Mouse (Mus musculus) forebrain, embryonic 16.5 days (tissue): ENCODE results near the gene Zbtb8b. TPM values are rescaled to one million over a fixed set of nuclear protein-coding genes. Genes with fewer than 3 reads are reported as not detected.

Experiments used
- ATAC-seq: fragments of 200-750 bp; cut with Nextera tagmentation; 2 replicates; pipeline ENCODE4 v1.8.0; 2017; ENCODE audit warnings: mild to moderate bottlenecking, moderate library complexity
- H3K27ac ChIP-seq: fragments of 300-500 bp; sonication (generic); 2 replicates; pipeline ENCODE4 v1.5.1; 2014; ENCODE audit warnings: low read length, control low read depth
- H3K27me3 ChIP-seq: fragments of 300-500 bp; sonication (generic); replicated peaks from 2 replicates; pipeline ENCODE4 v1.6.1; 2014; ENCODE audit warnings: low read length; ENCODE audit not compliant: control insufficient read depth, insufficient read depth
- H3K36me3 ChIP-seq: fragments of 300-500 bp; sonication (generic); 2 replicates; pipeline ENCODE4 v1.6.1; 2014; ENCODE audit not compliant: control insufficient read depth, insufficient read depth
- H3K4me1 ChIP-seq: fragments of 300-500 bp; sonication (generic); replicated peaks from 2 replicates; pipeline ENCODE4 v1.6.1; 2014; ENCODE audit warnings: low read length; ENCODE audit not compliant: control insufficient read depth, insufficient read depth
- H3K4me2 ChIP-seq: fragments of 300-500 bp; sonication (generic); 2 replicates; pipeline ENCODE4 v1.6.1; 2014; ENCODE audit warnings: mild to moderate bottlenecking, low read length, control low read depth
- H3K4me3 ChIP-seq: fragments of 300-500 bp; sonication (generic); replicated peaks from 2 replicates; pipeline ENCODE4 v1.5.1; 2014; ENCODE audit warnings: mild to moderate bottlenecking, low read length, control low read depth
- H3K9ac ChIP-seq: fragments of 300-500 bp; sonication (generic); replicated peaks from 2 replicates; pipeline ENCODE4 v1.6.1; 2014; ENCODE audit warnings: low read depth, low read length, control low read depth
- H3K9me3 ChIP-seq: fragments of 300-500 bp; sonication (generic); 2 replicates; pipeline ENCODE4 v1.6.1; 2016; ENCODE audit warnings: low read length; ENCODE audit not compliant: control insufficient read depth
- WGBS: fragments of 180-500 bp; shearing (Covaris S2); extraction: QIAGEN DNeasy Blood & Tissue Kit; methylation state at CpG from one replicate; pipeline ENCODE4 v1.1.7; 2014; 5-methylcytosine and 5-hydroxymethylcytosine counted together
- polyA plus RNA-seq: library from polyadenylated mRNA; unstranded; fragments of >200 nt; fragmentation: Nextera tagmentation; extraction: Ambion mirVana; gene quantifications from 2 replicates; pipeline ENCODE4 v1.2.1, GENCODE M21; 2015

The Zbtb8b gene
- polyA plus RNA-seq: 7.4 and 9.9 TPM in 2 replicates

DNA sequence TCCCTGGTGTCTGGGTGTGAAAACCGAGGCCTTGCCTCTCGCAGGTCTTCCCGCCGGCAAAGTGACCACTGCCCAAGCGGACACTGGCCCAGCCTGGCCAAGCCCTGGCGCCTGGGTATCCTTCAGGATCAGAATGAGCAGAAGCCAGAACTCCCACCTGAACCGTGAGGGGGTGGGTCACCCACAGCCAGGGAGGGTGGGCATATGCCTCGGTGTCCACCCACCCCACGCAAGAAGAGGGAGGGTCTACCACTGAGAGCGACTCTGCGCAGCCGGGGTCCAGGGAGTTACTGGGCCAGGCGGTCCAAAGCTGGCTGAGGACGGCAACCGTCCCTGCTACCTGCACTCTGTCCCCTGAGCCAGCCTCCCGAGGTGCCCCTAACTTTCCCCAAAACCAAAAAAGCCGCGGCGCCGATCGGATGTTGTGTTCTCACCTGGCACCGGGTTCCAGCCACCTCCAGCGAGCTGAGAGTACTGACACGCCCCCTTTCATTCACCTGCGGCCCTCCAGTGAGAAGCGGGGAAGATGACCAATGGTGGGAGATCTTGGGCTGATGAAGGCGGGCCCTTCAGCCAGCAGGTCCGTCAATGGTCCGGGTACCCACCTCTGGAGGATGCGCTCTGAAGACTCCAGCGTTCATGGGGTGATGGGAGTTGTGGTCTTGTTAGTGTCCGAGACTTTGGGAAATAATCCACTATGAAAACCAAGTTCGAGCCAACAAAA, at the start of gene Zbtb8b:
Zbtb8b (minus strand) TSS at position 514 of the 724 bp plus-strand sequence.
- Histone ChIP-seq H3K4me2 (peak within 1 kb of the TSS; percentile 47), H3K9me3 (no peaks in the 10 kb centered on the region), H3K27ac (no peak within 1 kb of the TSS), H3K4me1 (peaks cover 5% of the 10 kb centered on the region; the same call in 1 of the 2 replicates), H3K4me3 (peak within 1 kb of the TSS; percentile 46), H3K27me3 (peaks cover 14% of the 10 kb centered on the region), H3K36me3 (no peaks in the 10 kb centered on the region), H3K9ac (peak within 1 kb of the TSS; percentile 19)
- peak; percentile 98 for ATAC-seq
- under 1% methylated on average over 33 of the region's 33 CpGs for WGBS

GRCm38 (mm10) chr4:129481090-129481489, 40.4 kb upstream of the Zbtb8b start:
- Histone ChIP-seq H3K4me2 (no peak overlapping the region), H3K9ac (no peak overlapping the region), H3K4me3 (no peak overlapping the region), H3K9me3 (no peaks in the 10 kb centered on the region), H3K27ac (no peak overlapping the region), H3K36me3 (peaks cover 32% of the 10 kb centered on the region), H3K4me1 (no peaks in the 10 kb centered on the region), H3K27me3 (no peaks in the 10 kb centered on the region)
- WGBS: 91% methylated on average over 1 of the region's 1 CpGs
- no peak for ATAC-seq

DNA sequence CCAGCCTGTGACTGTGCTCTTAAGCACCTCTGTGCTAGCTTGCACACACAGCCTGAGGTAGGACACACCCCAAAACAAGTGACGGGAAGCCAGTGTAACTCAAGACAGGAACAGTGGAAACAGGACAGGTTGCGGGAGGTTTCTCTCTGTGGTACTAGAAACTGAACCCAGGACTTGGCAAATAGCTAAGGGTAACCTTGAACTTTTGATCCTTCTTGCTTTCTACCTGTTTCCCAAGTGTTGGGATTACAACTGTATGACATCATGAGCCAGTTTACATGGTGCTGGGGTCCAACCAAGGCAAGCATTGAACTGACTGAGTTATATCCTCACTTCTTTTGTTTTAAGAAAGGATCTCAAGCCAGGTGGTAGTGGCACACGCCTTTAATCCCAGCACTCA, 39.2 kb upstream of the Zbtb8b start:
- Histone ChIP-seq H3K27ac (no peak overlapping the region), H3K4me1 (no peaks in the 10 kb centered on the region), H3K9me3 (no peaks in the 10 kb centered on the region), H3K27me3 (no peaks in the 10 kb centered on the region), H3K36me3 (peaks cover 33% of the 10 kb centered on the region), H3K9ac (no peak overlapping the region), H3K4me3 (no peak overlapping the region), H3K4me2 (no peak overlapping the region)
- 89% methylated on average over 3 of the region's 3 CpGs for WGBS
- ATAC-seq: no peak

DNA sequence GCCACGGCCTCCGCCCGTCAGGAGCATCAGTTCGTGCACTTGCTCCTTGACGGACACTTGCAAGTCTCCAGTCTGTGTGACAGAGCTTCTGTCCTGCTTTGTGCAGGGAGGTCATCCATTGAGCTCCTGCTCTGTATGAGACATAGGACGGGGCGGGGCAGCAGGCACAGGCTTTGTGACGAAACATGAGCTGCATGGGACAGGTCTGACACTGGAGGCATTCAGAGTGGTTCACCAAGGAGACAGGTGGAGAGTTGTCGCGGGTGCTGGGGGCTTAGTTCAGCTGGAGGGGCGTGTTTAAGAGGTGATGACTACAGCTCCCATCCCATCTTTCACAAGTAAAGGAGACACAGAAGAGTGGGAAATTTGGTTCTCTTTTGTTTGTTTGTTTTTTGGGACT, 35.4 kb upstream of the Zbtb8b start:
- Histone ChIP-seq H3K9me3 (no peaks in the 10 kb centered on the region), H3K27ac (no peak overlapping the region), H3K4me1 (no peaks in the 10 kb centered on the region), H3K36me3 (peaks cover 36% of the 10 kb centered on the region), H3K4me3 (no peak overlapping the region), H3K9ac (no peak overlapping the region), H3K4me2 (no peak overlapping the region), H3K27me3 (no peaks in the 10 kb centered on the region)
- WGBS: 88% methylated on average over 11 of the region's 11 CpGs
- ATAC-seq: no peak

DNA sequence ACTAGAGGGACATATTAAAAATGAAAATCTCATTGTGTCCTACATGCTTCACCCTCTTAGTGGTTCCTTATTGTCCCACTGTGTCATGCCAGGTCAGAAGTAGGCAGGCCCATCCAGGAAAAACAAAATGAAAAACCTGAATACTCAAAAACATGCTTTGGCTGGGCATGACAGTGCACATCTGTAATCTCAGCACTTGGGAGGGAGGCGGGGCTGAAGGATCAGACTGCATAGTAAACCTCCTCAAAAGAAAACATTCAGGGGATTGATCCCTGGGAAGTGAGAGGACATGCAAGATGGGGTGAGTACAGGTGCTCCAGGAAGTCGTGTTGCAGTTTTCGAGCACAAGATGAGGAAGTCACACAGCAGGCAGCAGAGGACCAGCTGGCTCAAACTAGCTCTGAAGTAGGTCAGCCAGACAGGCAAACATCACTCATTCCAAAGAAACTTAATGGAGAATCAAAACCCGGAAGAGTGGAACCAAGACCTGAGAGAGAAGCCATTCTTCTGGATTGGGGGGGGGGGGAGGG, 23.7 kb upstream of the Zbtb8b start:
- no peaks in the 10 kb centered on the region for H3K27me3 ChIP-seq
- no peaks in the 10 kb centered on the region for H3K9me3 ChIP-seq
- H3K4me2 ChIP-seq: no peak overlapping the region
- WGBS: 90% methylated on average over 4 of the region's 4 CpGs
- ATAC-seq: no peak
- H3K4me3 ChIP-seq: no peak overlapping the region
- no peak overlapping the region for H3K9ac ChIP-seq
- H3K36me3 ChIP-seq: peaks cover 25% of the 10 kb centered on the region
- H3K27ac ChIP-seq: no peak overlapping the region
- H3K4me1 ChIP-seq: peaks cover 14% of the 10 kb centered on the region

DNA sequence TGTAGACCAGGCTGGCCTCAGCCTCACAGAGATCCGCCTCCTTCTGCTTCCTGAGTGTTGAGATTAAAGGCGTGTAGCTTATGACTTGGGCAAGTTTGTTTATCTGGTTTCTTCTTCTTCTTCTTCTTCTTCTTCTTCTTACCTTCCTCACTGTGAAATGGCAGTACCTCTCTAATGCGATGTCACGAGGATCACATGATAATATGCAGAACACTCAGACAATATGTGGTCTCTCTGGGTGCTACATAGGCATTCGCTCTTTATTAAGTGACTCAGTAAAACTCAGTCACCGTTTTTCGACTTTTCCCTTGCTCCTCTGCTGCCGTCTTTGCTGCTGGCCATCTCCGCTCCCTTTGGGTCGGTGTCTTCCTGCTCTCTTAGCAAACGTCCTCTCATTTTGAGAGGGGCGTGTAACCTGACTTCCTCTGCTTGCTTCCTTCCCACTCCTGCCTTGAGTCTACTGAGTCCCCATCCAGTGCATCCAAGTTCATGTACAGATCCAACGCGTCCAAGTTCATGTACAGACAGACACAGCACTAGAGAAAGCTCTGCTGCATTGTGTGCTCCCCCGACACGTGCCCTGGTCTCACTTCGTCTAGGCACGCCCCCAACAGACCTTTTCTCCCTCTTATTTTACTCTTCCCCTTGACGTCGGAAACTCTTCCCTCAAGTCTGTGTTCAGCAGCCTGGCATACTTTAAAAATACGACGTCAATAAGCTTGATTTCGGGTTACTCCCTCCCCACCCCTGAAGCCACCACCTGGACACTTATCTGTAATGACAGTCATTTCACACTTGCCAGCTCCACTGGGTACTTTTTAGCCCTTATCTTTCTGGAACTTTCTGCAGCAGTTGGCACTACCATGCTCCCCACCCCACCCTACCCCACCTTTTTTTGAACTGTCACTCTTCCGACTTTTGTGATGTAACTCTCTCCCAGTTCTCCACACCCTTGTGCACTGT, 22.7 kb upstream of the Zbtb8b start:
- Histone ChIP-seq H3K9ac (no peak overlapping the region), H3K36me3 (peaks cover 19% of the 10 kb centered on the region), H3K9me3 (no peaks in the 10 kb centered on the region), H3K4me1 (peaks cover 14% of the 10 kb centered on the region), H3K4me3 (no peak overlapping the region), H3K27ac (no peak overlapping the region), H3K4me2 (no peak overlapping the region), H3K27me3 (no peaks in the 10 kb centered on the region)
- no peak for ATAC-seq
- WGBS: 89% methylated on average over 24 of the region's 24 CpGs

GRCm38 (mm10) chr4:129462118-129462517, 21.5 kb upstream of the Zbtb8b start:
- peak overlapping the region; percentile 84 for H3K4me3 ChIP-seq
- no peak for ATAC-seq
- WGBS: 44% methylated on average over 3 of the region's 3 CpGs
- H3K36me3 ChIP-seq: peaks cover 15% of the 10 kb centered on the region
- no peaks in the 10 kb centered on the region for H3K9me3 ChIP-seq
- no peaks in the 10 kb centered on the region for H3K27me3 ChIP-seq
- H3K4me1 ChIP-seq: peaks cover 14% of the 10 kb centered on the region
- H3K9ac ChIP-seq: peak overlapping the region; percentile 83
- H3K27ac ChIP-seq: peak overlapping the region; percentile 51
- H3K4me2 ChIP-seq: peak overlapping the region; percentile 89

- Histone ChIP-seq H3K9me3 (no peaks in the 10 kb centered on the region), H3K36me3 (peaks cover 12% of the 10 kb centered on the region), H3K9ac (peak within 1 kb of the TSS; percentile 83), H3K4me3 (peak within 1 kb of the TSS; percentile 84), H3K4me2 (peak within 1 kb of the TSS; percentile 89), H3K4me1 (peaks cover 14% of the 10 kb centered on the region), H3K27me3 (no peaks in the 10 kb centered on the region), H3K27ac (peak within 1 kb of the TSS; percentile 96)
- WGBS: under 1% methylated on average over 42 of the region's 46 CpGs
- ATAC-seq: peak; percentile 99
These were observed 20.7 kb upstream of the Zbtb8b start, which contains the start of gene Bsdc1 for GRCm38 (mm10) chr4:129461183-129461960. Bsdc1 (plus strand) TSS chr4:129461581.
